Mouse (Mus musculus) bone marrow, adult 2 months (tissue): Measurements from ENCODE around the gene Dthd1. TPM values are rescaled to one million over a fixed set of nuclear protein-coding genes. Genes with fewer than 3 reads are reported as not detected.

Experiments
- H3K27ac ChIP-seq: fragments of 200-500 bp; 2 replicates; pipeline ENCODE4 v1.5.1; 2012; ENCODE audit warnings: low read depth, mild to moderate bottlenecking, control low read depth, inconsistent platforms, low read length; ENCODE audit not compliant: control insufficient read depth, poor library complexity, insufficient read depth
- H3K4me1 ChIP-seq: fragments of 200-500 bp; 2 replicates; pipeline ENCODE4 v1.6.1; 2011; ENCODE audit warnings: low read length; ENCODE audit not compliant: control insufficient read depth, insufficient read depth
- H3K4me3 ChIP-seq: fragments of 200-500 bp; replicated peaks from 2 replicates; pipeline ENCODE3; 2011; ENCODE audit warnings: mild to moderate bottlenecking, low read depth, low read length, control low read depth; ENCODE audit not compliant: control insufficient read depth
- CTCF ChIP-seq: fragments of 200-500 bp; IDR thresholded peaks from 2 replicates; pipeline ENCODE4 v1.5.1; 2011; ENCODE audit warnings: low read length, control low read depth; ENCODE audit not compliant: control insufficient read depth, insufficient read depth
- POLR2A ChIP-seq: fragments of 200-500 bp; IDR thresholded peaks from 2 replicates; pipeline ENCODE4 v1.6.1; 2011; ENCODE audit warnings: low read depth, mild to moderate bottlenecking, control low read depth, low read length, borderline replicate concordance; ENCODE audit not compliant: control insufficient read depth
- WGBS: fragments of 180-500 bp; shearing (Covaris S2); methylation state at CpG from one replicate; pipeline ENCODE4 v1.1.7; 2018; 5-methylcytosine and 5-hydroxymethylcytosine counted together
- polyA plus RNA-seq: library from polyadenylated mRNA; stranded (reverse); fragments of >200 nt; gene quantifications from 2 replicates; pipeline ENCODE4 v1.2.4, GENCODE M21; 2011; ENCODE audit warnings: low replicate concordance; ENCODE audit not compliant: missing spikeins, insufficient read depth, insufficient read length

The Dthd1 gene
- polyA plus RNA-seq, 1 experiment, result not detected

GRCm38 (mm10) chr5:62909074-62909473 lies 95.5 kb downstream of the Dthd1 start:
- H3K4me3 ChIP-seq, result no peak overlapping the region
- 50% methylated on average over 5 of the region's 5 CpGs for WGBS
- no peak for TF ChIP-seq CTCF
- no peak for TF ChIP-seq POLR2A
- no peaks in the 10 kb centered on the region for H3K4me1 ChIP-seq
- H3K27ac ChIP-seq, result no peak overlapping the region

GRCm38 (mm10) chr5:62924616-62925015 lies 111.0 kb downstream of the Dthd1 start:
- Histone ChIP-seq H3K4me3 (no peak overlapping the region), H3K27ac (no peak overlapping the region), H3K4me1 (no peaks in the 10 kb centered on the region)
- TF ChIP-seq CTCF (no peak), POLR2A (no peak)

Other genes starting within 250 kb of the Dthd1 start
- 6.0 and 8.4 TPM in 2 replicates for gene Arap2, start 47.7 kb upstream of the Dthd1 start, polyA plus RNA-seq